Mouse (Mus musculus) megakaryocyte, embryonic 14.5 days (primary cell): ENCODE measurements around the gene Cacna1h.

ENCODE experiments used
- FLI1 ChIP-seq: IDR thresholded peaks from 2 replicates; pipeline ENCODE4 v1.6.1; 2012; ENCODE audit warnings: low read length, inconsistent platforms, mixed read lengths
- GATA1 ChIP-seq: IDR thresholded peaks from 3 replicates; pipeline ENCODE4 v1.6.1; 2012; ENCODE audit warnings: mixed read lengths, low read length, inconsistent platforms, borderline replicate concordance

GRCm38 (mm10) chr17:25429886-25430285, 3.7 kb downstream of the Cacna1h start:
- TF ChIP-seq GATA1 (no peak), FLI1 (no peak)
